Mouse (Mus musculus) forebrain, embryonic 10.5 days (tissue): Measurements from ENCODE around the gene Tent5a. TPM values are rescaled to one million over a fixed set of nuclear protein-coding genes. Genes with fewer than 3 reads are reported as not detected.
A peak's percentile ranks its signal among the peaks of the same experiment; 100 is the strongest.

ENCODE experiments used
- DNase-seq: peaks from one replicate; pipeline ENCODE4 v3.0.0-alpha.2; 2017; ENCODE audit warnings: low spot score; ENCODE audit errors: extremely low spot score
- H3K27ac ChIP-seq: fragments of 300-500 bp; sonication (generic); 2 replicates; pipeline ENCODE4 v1.5.1; 2016; ENCODE audit warnings: mild to moderate bottlenecking
- H3K27me3 ChIP-seq: fragments of 300-500 bp; sonication (generic); 2 replicates; pipeline ENCODE4 v1.6.1; 2016; ENCODE audit warnings: mild to moderate bottlenecking; ENCODE audit not compliant: poor library complexity, severe bottlenecking
- H3K36me3 ChIP-seq: fragments of 300-500 bp; sonication (generic); replicated peaks from 2 replicates; pipeline ENCODE4 v1.6.1; 2016; ENCODE audit warnings: mild to moderate bottlenecking, moderate library complexity
- H3K4me1 ChIP-seq: fragments of 300-500 bp; sonication (generic); 2 replicates; pipeline ENCODE4 v1.6.1; 2016
- H3K4me3 ChIP-seq: fragments of 300-500 bp; sonication (generic); 2 replicates; pipeline ENCODE4 v1.5.1; 2016; ENCODE audit warnings: mild to moderate bottlenecking, moderate library complexity
- H3K9me3 ChIP-seq: fragments of 300-500 bp; sonication (generic); 2 replicates; pipeline ENCODE4 v1.6.1; 2016; ENCODE audit warnings: mild to moderate bottlenecking, moderate library complexity
- WGBS: fragments of 180-500 bp; shearing (Covaris S2); methylation state at CpG from one replicate; pipeline ENCODE4 v1.1.7; 2016; 5-methylcytosine and 5-hydroxymethylcytosine counted together
- polyA plus RNA-seq: library from polyadenylated mRNA; unstranded; fragments of >200 nt; fragmentation: Nextera tagmentation; extraction: Ambion mirVana; gene quantifications from 2 replicates; pipeline ENCODE4 v1.2.1, GENCODE M21; 2016

Gene Tent5a
- 0.60 and 1.0 TPM in 2 replicates for polyA plus RNA-seq

DNA sequence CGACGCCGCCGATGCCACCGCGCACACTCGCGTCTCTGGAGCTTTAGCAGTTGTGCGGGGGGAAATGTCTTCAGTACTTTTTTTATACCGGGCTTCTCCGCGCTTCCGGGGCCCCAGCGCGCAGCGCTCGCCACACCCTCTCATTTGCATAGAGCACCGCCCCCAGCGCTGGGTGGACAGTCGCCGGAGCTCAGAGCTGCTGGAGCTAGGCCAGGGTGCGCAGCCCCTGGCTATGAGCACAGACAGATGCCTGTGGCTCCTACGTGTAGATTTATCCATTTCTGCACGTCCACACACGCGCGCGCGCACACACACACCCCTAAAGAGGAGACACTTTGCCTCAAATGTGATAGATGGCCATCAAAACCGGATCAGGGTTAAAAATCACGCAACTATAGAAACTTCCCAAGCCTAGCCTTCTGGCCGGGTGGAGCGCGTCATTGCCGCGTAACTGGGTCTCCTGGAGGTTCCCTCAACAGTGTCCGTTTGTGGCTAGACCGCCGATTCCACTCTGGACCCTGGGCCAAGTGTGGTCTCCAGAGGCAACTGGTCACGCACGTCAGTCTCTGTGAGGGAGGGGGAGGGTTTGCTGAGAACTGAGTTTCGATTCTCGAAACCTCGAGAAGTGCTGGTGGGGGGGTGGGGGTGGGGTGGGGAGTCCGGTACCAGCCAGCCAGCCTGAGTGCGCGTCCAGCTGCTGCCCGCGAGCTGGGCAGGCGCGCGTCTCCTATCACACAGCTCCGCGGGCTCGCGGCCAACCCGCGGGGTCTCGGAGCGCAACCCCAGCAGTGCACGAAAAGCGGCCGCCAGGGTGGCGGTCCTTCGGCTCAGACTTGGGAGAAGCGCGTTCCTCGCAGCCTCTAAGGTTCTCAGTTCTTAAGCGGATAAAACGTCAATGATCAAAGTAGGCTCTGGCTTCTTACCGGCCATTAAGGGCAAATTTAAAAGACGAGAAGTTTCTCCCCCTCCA is at the start of gene Tent5a:
TSS of gene Tent5a (minus strand) at position 107 of the 970 bp plus-strand sequence.
- peak; percentile 83 for DNase-seq

DNA sequence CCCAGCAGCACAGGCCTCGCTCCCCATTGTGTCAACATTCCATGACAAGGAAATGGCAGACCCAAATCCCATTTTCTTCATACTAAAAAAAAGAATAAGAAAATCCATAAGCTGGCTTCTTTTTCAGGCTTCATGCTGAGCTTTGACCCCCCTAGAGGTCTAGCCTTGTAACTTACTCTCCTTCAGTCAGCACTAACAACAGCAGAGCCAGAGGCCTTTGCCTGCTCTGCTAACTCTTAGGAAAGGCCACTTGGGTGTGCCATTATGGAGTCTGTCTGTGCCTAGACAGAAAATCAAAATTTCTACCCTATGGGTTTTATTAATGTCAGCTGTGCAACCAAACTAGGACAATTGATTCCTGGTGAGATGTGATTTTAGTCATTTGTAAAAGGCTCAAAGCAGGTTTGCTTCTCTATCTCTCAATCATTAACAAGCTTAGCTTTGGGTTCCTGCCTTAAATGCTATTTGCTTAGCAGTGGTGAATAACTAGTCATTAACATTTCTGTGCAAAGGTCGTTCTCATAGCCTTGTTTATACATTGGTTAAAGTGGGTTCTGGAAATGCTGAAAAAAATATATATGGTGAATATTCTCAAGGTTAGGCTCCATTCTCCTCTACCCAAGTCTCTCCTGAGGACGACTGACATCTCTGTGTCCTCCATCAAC is 49.6 kb upstream of the Tent5a start:
- H3K4me3 ChIP-seq = no peak overlapping the region
- H3K36me3 ChIP-seq = no peaks in the 10 kb centered on the region
- 87% methylated on average over 3 of the region's 3 CpGs for WGBS
- DNase-seq = no peak
- H3K9me3 ChIP-seq = no peaks in the 10 kb centered on the region
- no peak overlapping the region for H3K27ac ChIP-seq
- no peaks in the 10 kb centered on the region for H3K4me1 ChIP-seq
- no peaks in the 10 kb centered on the region for H3K27me3 ChIP-seq

More for the DNA sequence above, at the start of gene Tent5a:
- peak within 1 kb of the TSS; percentile 76 for H3K4me3 ChIP-seq
- H3K27ac ChIP-seq = peak within 1 kb of the TSS; percentile 76
- WGBS = under 1% methylated on average over 72 of the region's 72 CpGs
- H3K27me3 ChIP-seq = peaks cover 33% of the 10 kb centered on the region
- no peaks in the 10 kb centered on the region for H3K36me3 ChIP-seq
- no peaks in the 10 kb centered on the region for H3K9me3 ChIP-seq
- peaks cover 20% of the 10 kb centered on the region for H3K4me1 ChIP-seq

DNA sequence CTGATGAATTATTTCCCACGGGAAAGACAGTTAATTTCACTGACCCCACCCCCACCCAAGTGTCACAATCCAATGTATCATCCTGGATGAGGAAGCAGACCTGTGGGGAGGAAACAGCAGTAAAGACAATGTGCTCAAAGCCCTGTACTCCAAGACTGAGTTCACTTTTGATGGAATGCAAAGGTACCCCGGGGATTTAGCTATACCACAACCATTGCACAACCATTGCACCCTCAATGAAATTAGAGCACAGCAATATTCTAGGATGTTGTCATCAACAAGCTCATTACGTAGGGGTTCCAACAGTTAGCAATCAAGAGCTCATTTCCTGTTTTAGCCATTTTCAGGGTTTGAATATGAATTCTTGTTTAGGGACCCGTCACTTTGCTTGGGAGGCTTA is 48.0 kb upstream of the Tent5a start:
- Histone ChIP-seq H3K27ac (no peak overlapping the region), H3K9me3 (no peaks in the 10 kb centered on the region), H3K4me3 (no peak overlapping the region), H3K36me3 (no peaks in the 10 kb centered on the region), H3K27me3 (no peaks in the 10 kb centered on the region), H3K4me1 (no peaks in the 10 kb centered on the region)
- WGBS = 84% methylated on average over 4 of the region's 4 CpGs
- DNase-seq = no peak

DNA sequence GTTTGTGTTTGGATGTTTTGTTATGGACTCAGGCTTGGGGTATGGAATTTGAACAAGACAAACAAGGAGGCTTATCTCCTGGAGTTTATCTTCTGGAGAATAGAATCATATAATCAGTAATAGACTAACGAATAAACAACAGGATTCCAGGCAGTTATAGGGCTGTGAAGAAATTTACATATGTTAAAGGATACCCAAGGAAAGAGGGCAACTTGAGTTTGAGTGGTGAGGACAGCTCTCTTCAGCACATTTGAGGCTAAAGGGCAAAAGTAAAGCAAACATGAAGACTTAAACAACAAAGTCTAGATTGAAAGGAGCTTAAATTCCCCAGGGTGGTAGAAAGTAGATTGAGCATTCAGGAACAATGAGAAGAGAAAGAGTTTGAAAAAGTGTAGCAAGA is 44.9 kb upstream of the Tent5a start:
- no peak overlapping the region for H3K4me3 ChIP-seq
- no peaks in the 10 kb centered on the region for H3K4me1 ChIP-seq
- no peak for DNase-seq
- H3K9me3 ChIP-seq = no peaks in the 10 kb centered on the region
- H3K27me3 ChIP-seq = no peaks in the 10 kb centered on the region
- WGBS = 74% methylated on average over 1 of the region's 1 CpGs
- H3K36me3 ChIP-seq = no peaks in the 10 kb centered on the region
- H3K27ac ChIP-seq = no peak overlapping the region

DNA sequence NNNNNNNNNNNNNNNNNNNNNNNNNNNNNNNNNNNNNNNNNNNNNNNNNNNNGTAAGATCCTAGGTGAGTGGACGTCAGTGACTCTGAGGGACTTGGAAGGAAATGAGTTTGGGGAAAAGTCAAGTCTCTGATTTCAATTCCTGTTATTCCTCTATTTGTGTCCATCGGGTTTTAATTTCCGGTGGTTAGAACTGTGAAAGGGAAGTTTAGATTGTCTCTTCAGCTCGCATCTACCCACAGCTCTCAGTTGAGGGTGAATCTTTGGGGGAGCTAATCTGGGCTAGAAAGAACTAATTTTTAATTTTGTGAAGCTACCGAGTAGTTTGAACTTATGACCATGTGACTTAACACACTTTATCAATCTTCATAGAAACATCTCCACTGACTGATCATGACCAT is 42.4 kb upstream of the Tent5a start:
- H3K27ac ChIP-seq = no peak overlapping the region
- WGBS = 93% methylated on average over 5 of the region's 5 CpGs

DNA sequence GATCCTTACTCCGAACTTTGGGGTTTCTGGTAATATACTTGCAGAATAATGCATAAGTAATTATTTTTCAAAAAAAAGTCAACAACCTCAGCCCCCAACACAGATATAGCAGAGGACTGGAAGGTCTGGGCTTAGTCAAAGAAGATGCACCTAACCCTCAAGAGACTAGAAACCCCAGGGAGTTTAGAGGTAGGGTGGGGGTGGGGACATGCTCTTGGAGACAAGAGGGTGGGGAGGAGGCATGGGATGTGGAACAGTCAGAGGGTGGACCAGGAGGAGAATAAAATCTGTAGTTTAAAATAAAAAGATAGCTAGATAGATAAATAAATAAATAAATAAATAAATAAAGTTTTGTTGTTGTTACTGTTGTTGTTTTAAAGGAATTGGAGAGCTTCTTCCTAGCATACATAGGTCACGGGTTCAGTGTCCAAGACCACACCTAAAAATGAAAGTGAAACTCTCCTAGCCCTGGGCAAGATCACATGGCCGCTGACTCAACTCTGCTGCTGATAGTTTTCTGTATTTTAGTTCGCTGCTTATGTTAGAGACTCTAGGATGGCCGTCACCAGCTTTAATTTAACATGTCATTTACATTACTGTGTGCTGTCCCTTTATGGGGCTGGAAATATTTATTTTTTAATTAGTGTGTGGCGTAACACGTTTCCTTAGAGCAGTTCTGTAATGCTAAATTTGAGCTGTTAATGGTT is 30.2 kb upstream of the Tent5a start:
- 91% methylated on average over 7 of the region's 7 CpGs for WGBS
- Histone ChIP-seq H3K27me3 (no peaks in the 10 kb centered on the region), H3K36me3 (no peaks in the 10 kb centered on the region), H3K4me1 (no peaks in the 10 kb centered on the region), H3K9me3 (no peaks in the 10 kb centered on the region), H3K4me3 (no peak overlapping the region), H3K27ac (no peak overlapping the region)
- DNase-seq = no peak

More for the DNA sequence above, 42.4 kb upstream of the Tent5a start:
- no peak overlapping the region for H3K4me3 ChIP-seq
- no peaks in the 10 kb centered on the region for H3K36me3 ChIP-seq
- DNase-seq = no peak
- H3K27me3 ChIP-seq = no peaks in the 10 kb centered on the region
- H3K9me3 ChIP-seq = no peaks in the 10 kb centered on the region
- no peaks in the 10 kb centered on the region for H3K4me1 ChIP-seq

DNA sequence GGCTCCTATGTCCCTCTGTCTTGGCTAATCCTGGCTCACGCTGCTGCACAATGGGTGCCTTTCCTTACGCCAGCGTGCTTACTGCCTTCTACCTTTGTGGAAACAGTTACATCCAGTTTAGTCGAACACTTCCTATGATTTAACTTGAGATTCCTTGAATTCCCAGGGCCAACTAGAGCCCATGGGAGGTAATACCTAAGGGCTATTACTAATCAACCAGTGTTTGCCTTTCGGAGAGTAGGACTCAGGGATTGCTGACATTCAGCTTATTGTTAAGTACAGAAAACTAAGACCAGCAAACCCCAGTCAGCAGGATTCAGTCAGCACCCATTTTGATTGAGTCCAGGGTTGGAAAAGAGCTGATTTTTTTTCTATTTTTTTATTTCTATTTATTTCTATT is 28.4 kb upstream of the Tent5a start:
- Histone ChIP-seq H3K4me1 (no peaks in the 10 kb centered on the region), H3K36me3 (no peaks in the 10 kb centered on the region), H3K4me3 (no peak overlapping the region), H3K27ac (no peak overlapping the region), H3K27me3 (no peaks in the 10 kb centered on the region), H3K9me3 (no peaks in the 10 kb centered on the region)
- 56% methylated on average over 5 of the region's 5 CpGs for WGBS
- no peak for DNase-seq

DNA sequence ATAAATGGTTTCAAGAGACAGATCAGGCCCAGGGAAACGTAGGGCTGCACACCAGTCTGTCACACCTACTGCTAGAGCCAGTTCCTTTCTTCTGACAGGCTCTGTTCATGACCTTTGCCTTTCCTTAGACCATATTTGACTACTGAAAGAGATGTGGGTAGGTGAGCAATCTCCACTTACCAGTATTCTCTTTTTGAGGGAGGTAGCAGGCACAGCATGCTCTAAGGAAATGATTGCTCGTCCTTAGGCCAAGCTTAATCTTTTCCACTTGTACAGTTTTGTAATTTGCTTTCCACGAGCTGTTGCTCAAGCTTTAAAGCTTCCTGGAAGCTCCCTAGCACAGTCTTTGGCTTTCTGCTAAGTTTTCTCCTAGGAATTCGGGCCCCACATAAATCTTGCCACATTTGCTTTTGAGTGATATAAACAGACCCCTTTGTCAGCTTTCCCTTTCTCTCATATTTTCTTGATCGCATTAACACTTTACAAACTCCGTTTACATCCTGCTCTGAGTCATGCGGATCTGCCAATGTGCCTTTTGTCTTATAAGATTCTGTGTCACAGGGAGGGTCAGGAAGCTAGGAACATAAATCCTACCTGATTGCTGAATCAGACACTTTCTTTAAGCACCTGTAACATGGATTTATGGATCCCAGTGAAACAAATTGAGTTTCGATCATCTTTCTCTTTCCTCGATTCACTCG is 20.8 kb upstream of the Tent5a start:
- Histone ChIP-seq H3K36me3 (no peaks in the 10 kb centered on the region), H3K27ac (no peak overlapping the region), H3K9me3 (no peaks in the 10 kb centered on the region), H3K4me3 (no peak overlapping the region), H3K27me3 (no peaks in the 10 kb centered on the region), H3K4me1 (no peaks in the 10 kb centered on the region)
- DNase-seq = no peak
- 89% methylated on average over 10 of the region's 10 CpGs for WGBS

DNA sequence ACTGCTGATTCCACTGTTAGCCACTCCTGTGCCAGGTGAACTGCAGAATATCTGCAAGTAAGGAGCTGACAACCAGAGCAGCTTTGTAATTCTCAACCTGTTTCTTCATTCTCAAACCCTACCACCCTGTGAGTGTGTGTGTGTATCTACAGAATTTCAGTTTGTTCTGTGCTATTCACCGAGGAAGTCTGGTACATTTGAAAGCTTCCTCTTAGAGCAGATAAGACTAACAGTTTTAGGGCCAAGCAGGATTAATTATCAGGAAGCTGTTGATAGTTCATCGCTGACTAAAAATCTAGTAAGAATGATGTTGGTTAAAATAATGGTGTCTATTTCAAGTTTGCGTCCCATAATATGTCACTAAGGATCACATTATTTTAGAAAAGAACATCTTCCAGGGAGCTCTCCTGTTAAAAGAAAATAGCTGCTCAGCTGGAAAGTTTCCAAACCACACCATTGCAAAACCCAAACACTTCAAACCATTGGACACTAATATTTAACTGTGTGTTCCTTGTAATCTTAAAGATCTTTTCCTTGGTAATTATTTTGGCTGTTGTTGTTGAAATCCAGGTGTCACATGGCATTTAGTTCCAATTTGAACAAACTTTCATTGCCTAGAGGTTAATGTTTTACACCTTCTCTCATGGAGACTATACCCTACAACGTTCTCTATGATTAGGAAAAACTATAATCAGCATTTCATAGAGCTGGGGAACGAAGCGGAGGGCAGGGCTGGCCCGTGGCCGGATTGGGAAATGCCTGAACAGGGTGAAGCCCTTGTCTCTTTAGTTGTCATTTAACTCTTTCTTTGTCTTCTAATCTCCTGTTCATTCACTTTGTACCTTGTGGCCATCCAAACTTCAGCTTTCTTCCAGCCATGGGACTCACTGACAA is 16.0 kb upstream of the Tent5a start:
- WGBS = 86% methylated on average over 8 of the region's 8 CpGs
- Histone ChIP-seq H3K9me3 (no peaks in the 10 kb centered on the region), H3K27ac (no peak overlapping the region), H3K4me3 (no peak overlapping the region), H3K4me1 (no peaks in the 10 kb centered on the region), H3K27me3 (no peaks in the 10 kb centered on the region), H3K36me3 (no peaks in the 10 kb centered on the region)
- no peak for DNase-seq

DNA sequence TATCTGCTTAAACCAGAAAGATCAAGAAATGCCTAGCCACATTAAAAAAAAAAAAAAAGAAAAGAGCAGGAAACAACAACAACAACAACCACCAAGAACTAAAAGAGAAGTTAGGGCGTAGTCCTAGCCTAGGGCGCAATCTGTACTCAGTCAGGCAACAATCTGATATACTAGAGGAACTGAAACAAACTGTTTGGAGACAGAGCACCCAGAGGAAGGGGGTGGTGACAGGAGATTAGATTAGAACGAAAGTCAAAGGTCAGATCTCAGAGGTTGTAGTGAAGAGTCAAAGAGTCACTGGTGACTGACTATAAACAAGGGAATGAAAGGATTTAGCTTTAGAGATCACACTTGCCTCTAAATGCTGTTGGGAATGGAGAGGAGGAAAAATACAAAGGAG is 13.2 kb upstream of the Tent5a start:
- Histone ChIP-seq H3K4me1 (no peaks in the 10 kb centered on the region), H3K27me3 (no peaks in the 10 kb centered on the region), H3K27ac (no peak overlapping the region), H3K4me3 (no peak overlapping the region), H3K9me3 (no peaks in the 10 kb centered on the region), H3K36me3 (no peaks in the 10 kb centered on the region)
- WGBS = 52% methylated on average over 3 of the region's 3 CpGs
- DNase-seq = no peak

DNA sequence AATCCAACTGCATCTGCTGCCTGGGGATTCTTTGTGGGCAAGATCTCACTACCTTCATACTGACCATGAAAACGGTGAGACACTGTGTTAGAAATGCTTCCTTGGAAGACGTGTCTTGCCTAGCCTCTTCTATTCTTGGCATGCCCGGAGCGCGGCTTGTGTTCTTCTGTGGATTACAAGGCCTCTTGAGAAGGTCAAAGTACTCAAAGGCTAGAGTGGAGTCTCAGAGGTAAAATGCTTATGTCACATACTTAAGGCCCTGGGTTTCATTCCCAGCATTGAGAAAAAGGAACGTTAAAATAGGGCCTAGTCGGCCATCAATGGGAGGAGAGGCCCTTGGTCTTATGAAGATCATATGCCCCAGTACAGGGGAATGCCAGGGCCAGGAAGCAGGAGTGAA is 8.9 kb upstream of the Tent5a start:
- Histone ChIP-seq H3K4me1 (no peaks in the 10 kb centered on the region), H3K4me3 (no peak overlapping the region), H3K36me3 (no peaks in the 10 kb centered on the region), H3K27me3 (no peaks in the 10 kb centered on the region), H3K27ac (no peak overlapping the region), H3K9me3 (no peaks in the 10 kb centered on the region)
- no peak for DNase-seq
- WGBS = 92% methylated on average over 7 of the region's 7 CpGs
